Comparison of ENCODE assay signal across 22 mouse cellular contexts in the genomic region with DNA sequence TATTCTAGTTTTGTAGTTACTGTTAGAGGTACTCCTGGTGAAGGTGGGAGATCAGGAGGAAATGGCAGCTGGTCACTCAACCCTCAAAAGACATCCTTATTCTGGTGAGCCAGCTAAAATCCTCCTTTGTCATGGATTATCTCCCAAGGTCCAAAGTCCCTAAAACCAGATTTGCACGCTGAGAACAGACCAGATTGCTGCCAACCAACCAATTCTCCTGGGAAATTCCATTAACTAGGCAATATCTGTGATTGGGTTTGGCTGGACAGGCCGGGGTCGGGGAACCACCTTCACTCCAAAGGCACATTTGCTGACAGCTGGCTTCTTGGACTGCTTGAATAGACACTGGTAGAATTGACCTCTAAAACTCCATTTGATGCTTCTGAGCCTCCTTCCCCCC. TPM values are rescaled to one million over a fixed set of nuclear protein-coding genes. Genes with fewer than 3 reads are reported as not detected.
"Had no signal": no experiment of that assay in that cellular context is flagged by ENCODE, and none has a peak within 500 bp of the region (broad histone marks: within the 10 kb centered on the region; RNA-seq: fewer than 3 reads in every experiment).

No protein-coding gene starts in this region.

- H3K27ac ChIP-seq: hindbrain, embryonic 15.5 days; limb, embryonic 13.5 days; macrophage; midbrain, embryonic 12.5 days; neural tube, embryonic 15.5 days; stomach, postnatal 0 days had no signal

- H3K9ac ChIP-seq: hindbrain, embryonic 15.5 days; limb, embryonic 13.5 days; lung, embryonic 14.5 days; midbrain, embryonic 12.5 days; neural tube, embryonic 15.5 days had no signal

- H3K4me3 ChIP-seq: hindbrain, embryonic 15.5 days; limb, embryonic 13.5 days; midbrain, embryonic 12.5 days; myocyte; neural tube, embryonic 15.5 days had no signal

- H3K4me2 ChIP-seq: hindbrain, embryonic 15.5 days; limb, embryonic 13.5 days; liver, embryonic 11.5 days; lung, embryonic 14.5 days; midbrain, embryonic 12.5 days; neural tube, embryonic 15.5 days had no signal

- ATAC-seq: inflammation-experienced regulatory T-cells, adult 6 months; intestine, postnatal 0 days had no signal

- DNase-seq: left cerebral cortex, postnatal 4 days; lung, postnatal 14 days; right cerebral cortex, adult 18-20 months; right cerebral cortex, postnatal 25 days; thymus, adult 2 months; thymus, postnatal 25 days had no signal

- H3K9me3 ChIP-seq: hindbrain, embryonic 15.5 days; limb, embryonic 13.5 days; midbrain, embryonic 12.5 days; neural tube, embryonic 15.5 days had no signal

- H3K27me3 ChIP-seq: hindbrain, embryonic 15.5 days; limb, embryonic 13.5 days; midbrain, embryonic 12.5 days had no signal

RNA-seq across cellular contexts. Expression of a gene that starts 44.8 kb away (rescaled TPM):
- total RNA-seq: layer of hippocampus, adult 18-20 months; layer of hippocampus, postnatal 10 days; left cerebral cortex, adult 18-20 months; left cerebral cortex, postnatal 10 days; left cerebral cortex, postnatal 4 days; megakaryocyte-erythroid progenitor cell, adult 5-6 weeks had no signal
- polyA plus RNA-seq: hindbrain, embryonic 15.5 days; inflammation-experienced regulatory T-cells, adult 6 months; limb, embryonic 13.5 days; liver, embryonic 11.5 days; lung, embryonic 14.5 days; macrophage; midbrain, embryonic 12.5 days; myocyte; neural tube, embryonic 15.5 days had no signal
